Mouse (Mus musculus): Measurements from ENCODE around the gene Mdm2.
"Not testable (repeated sequence)": the region's sequence is repeated elsewhere in the genome, so short reads cannot be mapped to it uniquely, and the experiment has no call there.

DNA sequence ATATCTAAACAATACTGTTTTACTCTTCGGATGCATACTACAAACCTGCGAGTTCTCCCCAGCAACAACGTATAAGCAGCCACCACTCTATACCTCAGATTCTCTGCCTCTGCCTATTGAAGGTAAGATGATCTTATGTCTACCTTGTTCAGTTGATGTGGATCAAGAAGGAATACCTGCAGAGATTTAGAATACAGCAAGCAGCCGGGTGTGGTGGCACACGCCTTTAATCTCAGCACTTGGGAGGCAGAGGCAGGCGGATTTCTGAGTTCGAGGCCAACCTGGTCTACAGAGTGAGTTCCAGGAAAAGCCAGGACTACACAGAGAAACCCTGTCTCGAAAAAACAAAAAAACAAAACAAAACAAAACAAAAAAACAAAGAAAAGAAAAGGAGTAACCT lies 26.9 kb upstream of the Mdm2 start:
- not testable (repeated sequence) for TF ChIP-seq GATA1 (IDR thresholded peaks at IDR 0.05; ENCODE audit: borderline replicate concordance, low read length); FLI1 (IDR thresholded peaks at IDR 0.05; ENCODE audit: low read length)
